In the genomic region with DNA sequence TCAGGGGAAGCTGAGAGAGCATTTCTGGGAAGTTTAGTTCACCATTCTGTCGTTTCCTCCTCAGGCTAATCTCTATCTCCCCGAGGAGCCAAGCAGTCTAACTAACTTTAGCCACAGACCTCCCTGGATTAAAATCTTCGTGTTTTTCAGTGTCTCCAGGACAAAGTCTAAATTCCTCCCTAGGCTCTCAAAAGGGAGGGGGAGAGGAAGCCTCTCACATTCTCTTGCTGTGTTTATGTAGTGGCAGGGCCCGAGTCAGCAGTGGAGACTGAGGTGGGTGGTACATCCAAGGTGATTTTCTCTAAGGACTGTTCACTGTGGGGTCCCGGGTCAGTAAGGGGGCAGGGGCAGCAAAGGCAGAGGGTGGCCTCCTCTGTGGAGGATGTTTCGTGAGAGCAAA, we compare ENCODE assay signal across 24 mouse cellular contexts. TPM values are rescaled to one million over a fixed set of nuclear protein-coding genes. Genes with fewer than 3 reads are reported as not detected.
A peak's percentile ranks its signal among the peaks of the same experiment; 100 is the strongest.
DNase-seq lines count a peak whose midpoint lies in the region; ATAC-seq and TF ChIP-seq lines count a peak whose summit lies in the region.
"Had no signal": no experiment of that assay in that cellular context is flagged by ENCODE, and none has a peak within 500 bp of the region (broad histone marks: within the 10 kb centered on the region; RNA-seq: fewer than 3 reads in every experiment).

No protein-coding gene starts in this region.

- H3K9me3 ChIP-seq in intestine, embryonic 15.5 days = no peaks in the 10 kb centered on the region
- no peaks in the 10 kb centered on the region for H3K9me3 ChIP-seq in intestine, postnatal 0 days (ENCODE audit: control insufficient read depth)
- no peaks in the 10 kb centered on the region for H3K9me3 ChIP-seq in intestine, embryonic 16.5 days (ENCODE audit: control insufficient read depth, low read length)
- no peaks in the 10 kb centered on the region for H3K9me3 ChIP-seq in kidney, embryonic 15.5 days (replicated peaks)
- H3K9me3 ChIP-seq in stomach, postnatal 0 days (ENCODE audit: control insufficient read depth, low read length) = no peaks in the 10 kb centered on the region
- H3K9me3 ChIP-seq: embryonic facial prominence, embryonic 10.5 days; forebrain, embryonic 13.5 days; G1E; heart, embryonic 13.5 days; hindbrain, embryonic 12.5 days had no signal

- WGBS in intestine, embryonic 15.5 days = 24% methylated on average over 6 of the region's 6 CpGs
- 24% methylated on average over 6 of the region's 6 CpGs for WGBS in intestine, postnatal 0 days
- 28% methylated on average over 6 of the region's 6 CpGs for WGBS in intestine, embryonic 16.5 days
- WGBS in kidney, embryonic 15.5 days = 39% methylated on average over 6 of the region's 6 CpGs
- 22% methylated on average over 6 of the region's 6 CpGs for WGBS in stomach, postnatal 0 days

- no peak for TF ChIP-seq EP300 in stomach, postnatal 0 days (optimal IDR thresholded peaks at IDR 0.05)

- no peak for ATAC-seq in intestine, embryonic 15.5 days
- no peak for ATAC-seq in intestine, postnatal 0 days
- ATAC-seq in intestine, embryonic 16.5 days = peak; percentile 22; the same call in 1 of the 2 replicates
- no peak for ATAC-seq in kidney, embryonic 15.5 days (replicated peaks; ENCODE audit: low FRiP score)
- ATAC-seq in stomach, postnatal 0 days (ENCODE audit: low FRiP score, low TSS enrichment) = no peak
- ATAC-seq: CD4-positive, CD25-positive, alpha-beta regulatory T cell, adult 4 months; forebrain, embryonic 13.5 days had no signal

- 0 out of 2 replicates have a peak, but pooled peaks cover 10% of the 10 kb centered on the region for H3K4me1 ChIP-seq in intestine, embryonic 15.5 days (replicated peaks)
- H3K4me1 ChIP-seq in intestine, postnatal 0 days (replicated peaks; ENCODE audit: control insufficient read depth, insufficient read depth, low read length) = no peaks in the 10 kb centered on the region
- peaks cover 9% of the 10 kb centered on the region for H3K4me1 ChIP-seq in intestine, embryonic 16.5 days (ENCODE audit: control insufficient read depth, insufficient read depth, low read length)
- H3K4me1 ChIP-seq in kidney, embryonic 15.5 days = peaks cover 34% of the 10 kb centered on the region
- H3K4me1 ChIP-seq in stomach, postnatal 0 days (replicated peaks; ENCODE audit: control insufficient read depth, insufficient read depth) = no peaks in the 10 kb centered on the region
- H3K4me1 ChIP-seq: forebrain, embryonic 13.5 days; hindbrain, embryonic 12.5 days had no signal

- H3K4me2 ChIP-seq in intestine, embryonic 15.5 days (replicated peaks) = no peak overlapping the region
- H3K4me2 ChIP-seq in intestine, postnatal 0 days (replicated peaks; ENCODE audit: low read depth) = no peak overlapping the region
- H3K4me2 ChIP-seq in intestine, embryonic 16.5 days (ENCODE audit: low read depth, low read length) = no peak overlapping the region
- H3K4me2 ChIP-seq in kidney, embryonic 15.5 days = no peak overlapping the region
- H3K4me2 ChIP-seq in stomach, postnatal 0 days (replicated peaks; ENCODE audit: low read depth) = no peak overlapping the region
- H3K4me2 ChIP-seq: forebrain, embryonic 13.5 days; heart, embryonic 13.5 days; hindbrain, embryonic 12.5 days had no signal

- 0 out of 2 replicates have a peak overlapping the region, but pooled peaks have one; percentile 9 for H3K27ac ChIP-seq in intestine, embryonic 15.5 days
- no peak overlapping the region for H3K27ac ChIP-seq in intestine, postnatal 0 days (ENCODE audit: low read depth, low read length)
- H3K27ac ChIP-seq in intestine, embryonic 16.5 days (ENCODE audit: low read length) = peak overlapping the region; percentile 41
- peak overlapping the region; percentile 48 for H3K27ac ChIP-seq in kidney, embryonic 15.5 days
- H3K27ac ChIP-seq in stomach, postnatal 0 days (replicated peaks) = no peak overlapping the region
- H3K27ac ChIP-seq: embryonic facial prominence, embryonic 10.5 days; forebrain, embryonic 13.5 days; heart, embryonic 13.5 days; hindbrain, embryonic 12.5 days had no signal

- H3K9ac ChIP-seq in intestine, embryonic 15.5 days = no peak overlapping the region
- no peak overlapping the region for H3K9ac ChIP-seq in intestine, postnatal 0 days (ENCODE audit: low read depth, low read length)
- H3K9ac ChIP-seq in intestine, embryonic 16.5 days (ENCODE audit: low read depth, low read length) = no peak overlapping the region
- H3K9ac ChIP-seq in kidney, embryonic 15.5 days = no peak overlapping the region
- no peak overlapping the region for H3K9ac ChIP-seq in stomach, postnatal 0 days (ENCODE audit: low read length)
- H3K9ac ChIP-seq: forebrain, embryonic 13.5 days; heart, embryonic 13.5 days; hindbrain, embryonic 12.5 days had no signal

- H3K27me3 ChIP-seq in intestine, embryonic 15.5 days (replicated peaks) = no peaks in the 10 kb centered on the region
- H3K27me3 ChIP-seq in intestine, postnatal 0 days (replicated peaks; ENCODE audit: control insufficient read depth, insufficient read depth, low read length) = no peaks in the 10 kb centered on the region
- no peaks in the 10 kb centered on the region for H3K27me3 ChIP-seq in intestine, embryonic 16.5 days (replicated peaks; ENCODE audit: control insufficient read depth, insufficient read depth, low read length)
- 0 out of 2 replicates have a peak, but pooled peaks cover 4% of the 10 kb centered on the region for H3K27me3 ChIP-seq in kidney, embryonic 15.5 days
- no peaks in the 10 kb centered on the region for H3K27me3 ChIP-seq in stomach, postnatal 0 days (ENCODE audit: control insufficient read depth, insufficient read depth, low read length)

- H3K36me3 ChIP-seq in intestine, embryonic 15.5 days = no peaks in the 10 kb centered on the region
- H3K36me3 ChIP-seq in intestine, postnatal 0 days (ENCODE audit: control insufficient read depth, insufficient read depth) = no peaks in the 10 kb centered on the region
- no peaks in the 10 kb centered on the region for H3K36me3 ChIP-seq in intestine, embryonic 16.5 days (ENCODE audit: control insufficient read depth, insufficient read depth, low read length)
- H3K36me3 ChIP-seq in kidney, embryonic 15.5 days = no peaks in the 10 kb centered on the region
- no peaks in the 10 kb centered on the region for H3K36me3 ChIP-seq in stomach, postnatal 0 days (ENCODE audit: control insufficient read depth, insufficient read depth, low read length)
- H3K36me3 ChIP-seq: embryonic facial prominence, embryonic 10.5 days; G1E; heart, embryonic 13.5 days; hindbrain, embryonic 12.5 days had no signal

- intact Hi-C loops in heart, postnatal 25 days (cut with DNase I) = no loop called here
- intact Hi-C loops in left cerebral cortex, postnatal 36 days (cut with DNase I) = no loop called here

- TF ChIP-seq CTCF in intestine, postnatal 0 days (IDR thresholded peaks at IDR 0.05; ENCODE audit: low read depth) = no peak
- TF ChIP-seq CTCF in stomach, postnatal 0 days (IDR thresholded peaks at IDR 0.05; ENCODE audit: low read depth) = no peak

- no peak overlapping the region for H3K4me3 ChIP-seq in intestine, embryonic 15.5 days (replicated peaks)
- H3K4me3 ChIP-seq in intestine, postnatal 0 days (ENCODE audit: low read depth, low read length) = no peak overlapping the region
- no peak overlapping the region for H3K4me3 ChIP-seq in intestine, embryonic 16.5 days (ENCODE audit: low read length)
- H3K4me3 ChIP-seq in kidney, embryonic 15.5 days (replicated peaks) = no peak overlapping the region
- H3K4me3 ChIP-seq in stomach, postnatal 0 days (ENCODE audit: low read depth, low read length) = no peak overlapping the region
- H3K4me3 ChIP-seq: embryonic facial prominence, embryonic 10.5 days; forebrain, embryonic 13.5 days; heart, embryonic 13.5 days; hindbrain, embryonic 12.5 days had no signal

- peak; percentile 62 for DNase-seq in kidney, postnatal 14 days
- DNase-seq in heart, postnatal 25 days (ENCODE audit: low spot score) = no peak
- no peak for DNase-seq in left cerebral cortex, postnatal 36 days (ENCODE audit: low spot score in 2 of 2)
- no peak for DNase-seq in stomach, postnatal 0 days (ENCODE audit: low spot score)
- DNase-seq: adrenal gland, postnatal 10 days; B cell, adult 2 months; cerebellum, adult 18-20 months; cerebellum, adult 9-11 months; cerebellum, postnatal 36 days; gastrocnemius, postnatal 36 days; heart, adult 11 months; heart, postnatal 4 days had no signal

RNA-seq across cellular contexts. Expression of gene Tmem125, which starts 6.0 kb away (rescaled TPM):
- polyA plus RNA-seq in intestine, embryonic 15.5 days (2015; fragmentation: Nextera tagmentation; extraction: Ambion mirVana) = 10.7 and 14.3 TPM in 2 replicates
- polyA plus RNA-seq in intestine, postnatal 0 days (2015; fragmentation: Nextera tagmentation; extraction: Ambion mirVana) = 19.8 and 20.7 TPM in 2 replicates
- polyA plus RNA-seq in intestine, embryonic 16.5 days (2015; fragmentation: Nextera tagmentation; extraction: Ambion mirVana) = 20.0 and 20.1 TPM in 2 replicates
- polyA plus RNA-seq in kidney, embryonic 15.5 days (2015; fragmentation: Nextera tagmentation; extraction: Ambion mirVana) = 5.6 and 6.7 TPM in 2 replicates
- under 1 TPM in 1 of 2 experiments, not detected in 1; 0.17 TPM for total RNA-seq in heart, postnatal 25 days (2021)
- 10 to 100 TPM in 1 of 2 experiments, 1 to 10 TPM in 1; 6.6 to 14.5 TPM for total RNA-seq in left cerebral cortex, postnatal 36 days (2021)
- polyA plus RNA-seq in stomach, postnatal 0 days (2015; fragmentation: Nextera tagmentation; extraction: Ambion mirVana) = 41.3 and 42.7 TPM in 2 replicates
- total RNA-seq: gastrocnemius, adult 8-10 months; gastrocnemius, postnatal 36 days had no signal
- polyA plus RNA-seq: CD4-positive, CD25-positive, alpha-beta regulatory T cell, adult 4 months; forebrain, embryonic 13.5 days; G1E had no signal

RNA-seq across cellular contexts. Expression of gene 2610528J11Rik, which starts 11.0 kb away (rescaled TPM):
- 73.5 and 80.3 TPM in 2 replicates for polyA plus RNA-seq in intestine, embryonic 15.5 days (2015; fragmentation: Nextera tagmentation; extraction: Ambion mirVana)
- 119 TPM in 2 replicates for polyA plus RNA-seq in intestine, postnatal 0 days (2015; fragmentation: Nextera tagmentation; extraction: Ambion mirVana)
- polyA plus RNA-seq in intestine, embryonic 16.5 days (2015; fragmentation: Nextera tagmentation; extraction: Ambion mirVana) = 104 and 121 TPM in 2 replicates
- 21.4 and 21.7 TPM in 2 replicates for polyA plus RNA-seq in kidney, embryonic 15.5 days (2015; fragmentation: Nextera tagmentation; extraction: Ambion mirVana)
- not detected for total RNA-seq in heart, postnatal 25 days (2021)
- total RNA-seq in left cerebral cortex, postnatal 36 days (2021) = not detected
- 56.8 and 57.6 TPM in 2 replicates for polyA plus RNA-seq in stomach, postnatal 0 days (2015; fragmentation: Nextera tagmentation; extraction: Ambion mirVana)
- total RNA-seq: G1E; gastrocnemius, adult 8-10 months; gastrocnemius, postnatal 36 days; heart, postnatal 4 days had no signal
- polyA plus RNA-seq: CD4-positive, CD25-positive, alpha-beta regulatory T cell, adult 4 months; G1E; heart, postnatal 0 days had no signal

RNA-seq across cellular contexts. Expression of gene Tie1, which starts 47.9 kb away (rescaled TPM):
- polyA plus RNA-seq in intestine, embryonic 15.5 days (2015; fragmentation: Nextera tagmentation; extraction: Ambion mirVana) = 22.5 and 23.7 TPM in 2 replicates
- polyA plus RNA-seq in intestine, postnatal 0 days (2015; fragmentation: Nextera tagmentation; extraction: Ambion mirVana) = 11.3 and 11.9 TPM in 2 replicates
- 21.3 and 21.8 TPM in 2 replicates for polyA plus RNA-seq in intestine, embryonic 16.5 days (2015; fragmentation: Nextera tagmentation; extraction: Ambion mirVana)
- polyA plus RNA-seq in kidney, embryonic 15.5 days (2015; fragmentation: Nextera tagmentation; extraction: Ambion mirVana) = 48.1 and 53.8 TPM in 2 replicates
- total RNA-seq in heart, postnatal 25 days (2021) = 10 to 100 TPM; 64.0 to 75.8 TPM
- 1 to 10 TPM; 7.8 to 8.6 TPM for total RNA-seq in left cerebral cortex, postnatal 36 days (2021)
- polyA plus RNA-seq in stomach, postnatal 0 days (2015; fragmentation: Nextera tagmentation; extraction: Ambion mirVana) = 9.2 and 9.3 TPM in 2 replicates

Comparison
In these comparisons a context has a peak if more than half of its experiments do, and no peak if none do; other contexts are left out.
1. H3K27ac ChIP-seq: peak in intestine, embryonic 15.5 days (single experiment), intestine, embryonic 16.5 days (single experiment) and kidney, embryonic 15.5 days (single experiment); none in intestine, postnatal 0 days (single experiment) and stomach, postnatal 0 days (single experiment).